ENCODE assay signal across 21 mouse cellular contexts in the genomic region with DNA sequence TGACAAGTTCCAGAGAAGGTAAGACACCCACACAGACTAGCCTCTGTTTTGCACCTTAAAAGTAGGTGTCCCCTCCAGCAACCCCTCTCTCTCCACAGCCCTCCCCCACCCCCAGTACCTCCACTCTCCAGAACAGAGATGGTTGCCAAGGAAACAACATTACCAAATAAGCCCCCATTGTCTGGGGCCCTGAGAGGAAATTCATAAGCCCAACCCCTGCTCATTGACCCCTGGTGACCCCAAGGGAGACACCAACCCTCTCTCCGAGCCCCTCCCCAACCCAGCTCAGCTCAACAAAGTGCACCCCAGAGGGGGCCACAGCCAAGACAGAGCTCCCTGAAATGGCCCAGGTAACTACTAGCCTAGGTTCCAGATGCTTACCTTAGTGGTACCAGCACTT.
A peak's percentile ranks its signal among the peaks of the same experiment; 100 is the strongest.
DNase-seq lines count a peak whose midpoint lies in the region; ATAC-seq lines count a peak whose summit lies in the region.
"Had no signal": no experiment of that assay in that cellular context is flagged by ENCODE, and none has a peak within 500 bp of the region (broad histone marks: within the 10 kb centered on the region; RNA-seq: fewer than 3 reads in every experiment).

No protein-coding gene starts in this region.

- peak; percentile 47 for DNase-seq in hindbrain, embryonic 10.5 days (ENCODE audit: low spot score)
- peak; percentile 60 for DNase-seq in R1 (ENCODE audit: low read depth, low spot score)
- peak; percentile 42 for DNase-seq in embryo, embryonic 9.5 days (ENCODE audit: extremely low spot score)
- DNase-seq in retina, embryonic 14.5 days (ENCODE audit: low spot score): peak; percentile 48
- no peak for DNase-seq in layer of hippocampus, adult 8-10 months (ENCODE audit: low spot score in 2 of 2)
- DNase-seq in liver, embryonic 11.5 days (ENCODE audit: low spot score): no peak
- DNase-seq in heart, embryonic 10.5 days (ENCODE audit: low spot score): no peak
- DNase-seq: adrenal gland, adult 2 months; adrenal gland, postnatal 36 days; cerebellum, adult 8-10 months; cerebellum, postnatal 14 days; gastrocnemius, adult 2 months; gastrocnemius, postnatal 25 days; heart, postnatal 36 days had no signal

- peak overlapping the region; percentile 73; the same call in 1 of the 2 replicates for H3K27ac ChIP-seq in hindbrain, embryonic 10.5 days
- no peak overlapping the region for H3K27ac ChIP-seq in hindbrain, embryonic 16.5 days (ENCODE audit: low read depth, low read length)
- no peak overlapping the region for H3K27ac ChIP-seq in liver, embryonic 11.5 days (ENCODE audit: low read depth, low read length)
- no peak overlapping the region for H3K27ac ChIP-seq in heart, embryonic 10.5 days
- H3K27ac ChIP-seq: embryonic facial prominence, embryonic 13.5 days; forebrain, embryonic 13.5 days; gastrocnemius, adult 2 months; heart, embryonic 13.5 days; hindbrain, embryonic 12.5 days; hindbrain, postnatal 0 days had no signal

- H3K4me2 ChIP-seq in hindbrain, embryonic 16.5 days (ENCODE audit: low read length): no peak overlapping the region
- H3K4me2 ChIP-seq in liver, embryonic 11.5 days: no peak overlapping the region
- H3K4me2 ChIP-seq: embryonic facial prominence, embryonic 13.5 days; forebrain, embryonic 13.5 days; heart, embryonic 13.5 days; hindbrain, embryonic 12.5 days had no signal

- H3K9me3 ChIP-seq in hindbrain, embryonic 10.5 days: no peaks in the 10 kb centered on the region
- H3K9me3 ChIP-seq in hindbrain, embryonic 16.5 days (ENCODE audit: control insufficient read depth, low read length): no peaks in the 10 kb centered on the region
- no peaks in the 10 kb centered on the region for H3K9me3 ChIP-seq in liver, embryonic 11.5 days (ENCODE audit: control insufficient read depth, low read length)
- no peaks in the 10 kb centered on the region for H3K9me3 ChIP-seq in heart, embryonic 10.5 days
- H3K9me3 ChIP-seq: embryonic facial prominence, embryonic 13.5 days; forebrain, embryonic 13.5 days; heart, embryonic 13.5 days; hindbrain, embryonic 12.5 days had no signal

- 0% methylated on average over 1 of the region's 1 CpGs for whole genome bisulfite sequencing in hindbrain, embryonic 10.5 days
- WGBS in hindbrain, embryonic 16.5 days: 17% methylated on average over 1 of the region's 1 CpGs
- 50% methylated on average over 1 of the region's 1 CpGs for WGBS in liver, embryonic 11.5 days
- 58% methylated on average over 1 of the region's 1 CpGs for WGBS in heart, embryonic 10.5 days

- H3K4me1 ChIP-seq in hindbrain, embryonic 10.5 days (replicated peaks): peaks cover 56% of the 10 kb centered on the region
- H3K4me1 ChIP-seq in hindbrain, embryonic 16.5 days (ENCODE audit: control insufficient read depth, insufficient read depth, low read depth, low read length): no peaks in the 10 kb centered on the region
- H3K4me1 ChIP-seq in liver, embryonic 11.5 days (replicated peaks; ENCODE audit: control insufficient read depth, insufficient read depth, low read length): no peaks in the 10 kb centered on the region
- peaks cover 6% of the 10 kb centered on the region for H3K4me1 ChIP-seq in heart, embryonic 10.5 days

- peaks cover 42% of the 10 kb centered on the region for H3K27me3 ChIP-seq in hindbrain, embryonic 10.5 days (ENCODE audit: insufficient read depth, poor library complexity, severe bottlenecking)
- H3K27me3 ChIP-seq in hindbrain, embryonic 16.5 days (replicated peaks; ENCODE audit: control insufficient read depth, insufficient read depth, low read length): peaks cover 5% of the 10 kb centered on the region; the same call in 1 of the 2 replicates
- H3K27me3 ChIP-seq in liver, embryonic 11.5 days (replicated peaks; ENCODE audit: control insufficient read depth, insufficient read depth, low read length): peaks cover 16% of the 10 kb centered on the region
- H3K27me3 ChIP-seq in heart, embryonic 10.5 days (ENCODE audit: insufficient read depth, poor library complexity, severe bottlenecking): peaks cover 65% of the 10 kb centered on the region

- no peak overlapping the region for H3K4me3 ChIP-seq in hindbrain, embryonic 10.5 days
- H3K4me3 ChIP-seq in hindbrain, embryonic 16.5 days (ENCODE audit: low read length): no peak overlapping the region
- no peak overlapping the region for H3K4me3 ChIP-seq in liver, embryonic 11.5 days (ENCODE audit: low read depth, low read length)
- no peak overlapping the region for H3K4me3 ChIP-seq in heart, embryonic 10.5 days
- H3K4me3 ChIP-seq: embryonic facial prominence, embryonic 13.5 days; forebrain, embryonic 13.5 days; gastrocnemius, adult 2 months; heart, embryonic 13.5 days; hindbrain, embryonic 12.5 days had no signal

- ATAC-seq in hindbrain, embryonic 16.5 days: no peak
- no peak; the same call in 1 of the 2 replicates for ATAC-seq in liver, embryonic 11.5 days (replicated peaks; ENCODE audit: low FRiP score)
- ATAC-seq: forebrain, embryonic 13.5 days; hindbrain, postnatal 0 days; Patski had no signal

- no peak overlapping the region for H3K9ac ChIP-seq in hindbrain, embryonic 16.5 days (ENCODE audit: low read depth, low read length)
- no peak overlapping the region for H3K9ac ChIP-seq in liver, embryonic 11.5 days (ENCODE audit: low read depth, low read length)
- H3K9ac ChIP-seq: embryonic facial prominence, embryonic 13.5 days; forebrain, embryonic 13.5 days; heart, embryonic 13.5 days; hindbrain, embryonic 12.5 days had no signal

- no peaks in the 10 kb centered on the region for H3K36me3 ChIP-seq in hindbrain, embryonic 10.5 days
- no peaks in the 10 kb centered on the region for H3K36me3 ChIP-seq in hindbrain, embryonic 16.5 days (ENCODE audit: control insufficient read depth, insufficient read depth, low read length)
- no peaks in the 10 kb centered on the region for H3K36me3 ChIP-seq in liver, embryonic 11.5 days (ENCODE audit: control insufficient read depth, insufficient read depth, low read length)
- no peaks in the 10 kb centered on the region for H3K36me3 ChIP-seq in heart, embryonic 10.5 days
- H3K36me3 ChIP-seq: embryonic facial prominence, embryonic 13.5 days; heart, embryonic 13.5 days; hindbrain, embryonic 12.5 days had no signal

Comparison
In these comparisons a context has a peak if more than half of its experiments do, and no peak if none do; other contexts are left out.
1. DNase-seq: peak in hindbrain, embryonic 10.5 days (single experiment), R1 (single experiment), embryo, embryonic 9.5 days (single experiment) and retina, embryonic 14.5 days (single experiment); none in layer of hippocampus, adult 8-10 months (0 of 2), liver, embryonic 11.5 days (single experiment) and heart, embryonic 10.5 days (single experiment).